In genomic region chr14:120113316-120113715, GRCm38 (mm10) we compare ENCODE assay signal across 19 mouse cellular contexts.
DNase-seq lines count a peak whose midpoint lies in the region; ATAC-seq and TF ChIP-seq lines count a peak whose summit lies in the region.
"Had no signal": no experiment of that assay in that cellular context is flagged by ENCODE, and none has a peak within 500 bp of the region (broad histone marks: within the 10 kb centered on the region; RNA-seq: fewer than 3 reads in every experiment).

No protein-coding gene starts in this region.

- H3K27ac ChIP-seq in lung, embryonic 14.5 days (ENCODE audit: low read depth) = no peak overlapping the region
- H3K27ac ChIP-seq: embryonic facial prominence, embryonic 10.5 days; embryonic facial prominence, embryonic 12.5 days; forebrain, embryonic 13.5 days; forebrain, embryonic 15.5 days had no signal

- H3K9ac ChIP-seq in lung, embryonic 14.5 days = no peak overlapping the region
- H3K9ac ChIP-seq: embryonic facial prominence, embryonic 12.5 days; forebrain, embryonic 13.5 days; forebrain, embryonic 15.5 days had no signal

- no peak overlapping the region for H3K4me3 ChIP-seq in lung, embryonic 14.5 days (ENCODE audit: low read depth, low read length)
- H3K4me3 ChIP-seq: embryonic facial prominence, embryonic 10.5 days; embryonic facial prominence, embryonic 12.5 days; forebrain, embryonic 13.5 days; forebrain, embryonic 15.5 days had no signal

- TF ChIP-seq CTCF in lung, embryonic 14.5 days (IDR thresholded peaks at IDR 0.05; ENCODE audit: low read depth) = no peak

- peak; percentile 61 for DNase-seq in lung, embryonic 14.5 days
- no peak for DNase-seq in lung, postnatal 14 days
- peak; percentile 21 for DNase-seq in retina, postnatal 1 day
- no peak for DNase-seq in retina, embryonic 14.5 days (ENCODE audit: low spot score)
- peak; percentile 48 for DNase-seq in brain, adult 2 months (ENCODE audit: low read depth, low spot score)
- DNase-seq in telencephalon, adult 2 months (ENCODE audit: low read depth, low spot score) = peak; percentile 40
- no peak for DNase-seq in urinary bladder, postnatal 36 days (ENCODE audit: low spot score in 2 of 2)
- DNase-seq: adrenal gland, adult 2 months; adrenal gland, postnatal 10 days; adrenal gland, postnatal 25 days; cerebellum, adult 11-12 months; cerebellum, adult 2 months; cerebellum, adult 9-10 months; cerebellum, postnatal 10 days; cerebellum, postnatal 25 days had no signal

- 44% methylated on average over 4 of the region's 4 CpGs for WGBS in lung, embryonic 14.5 days

- no peaks in the 10 kb centered on the region for H3K9me3 ChIP-seq in lung, embryonic 14.5 days (ENCODE audit: low read depth, low read length)
- H3K9me3 ChIP-seq: embryonic facial prominence, embryonic 12.5 days; forebrain, embryonic 13.5 days; forebrain, embryonic 15.5 days had no signal

- H3K27me3 ChIP-seq in lung, embryonic 14.5 days (ENCODE audit: insufficient read depth, low read length) = no peaks in the 10 kb centered on the region
- H3K27me3 ChIP-seq: embryonic facial prominence, embryonic 12.5 days; forebrain, embryonic 13.5 days; forebrain, embryonic 15.5 days had no signal

- ATAC-seq in lung, embryonic 14.5 days (ENCODE audit: insufficient read depth) = no peak
- ATAC-seq: forebrain, embryonic 13.5 days; forebrain, embryonic 15.5 days had no signal

- H3K36me3 ChIP-seq in lung, embryonic 14.5 days (ENCODE audit: insufficient read depth) = no peaks in the 10 kb centered on the region
- H3K36me3 ChIP-seq: embryonic facial prominence, embryonic 10.5 days; embryonic facial prominence, embryonic 12.5 days; forebrain, embryonic 15.5 days had no signal

- no peaks in the 10 kb centered on the region for H3K4me1 ChIP-seq in lung, embryonic 14.5 days (ENCODE audit: insufficient read depth)
- H3K4me1 ChIP-seq: embryonic facial prominence, embryonic 10.5 days; embryonic facial prominence, embryonic 12.5 days; forebrain, embryonic 13.5 days; forebrain, embryonic 15.5 days had no signal

- no peak overlapping the region for H3K4me2 ChIP-seq in lung, embryonic 14.5 days
- H3K4me2 ChIP-seq: embryonic facial prominence, embryonic 12.5 days; forebrain, embryonic 13.5 days; forebrain, embryonic 15.5 days had no signal

Comparison
In these comparisons a context has a peak if more than half of its experiments do, and no peak if none do; other contexts are left out.
1. DNase-seq: peak in lung, embryonic 14.5 days (single experiment), retina, postnatal 1 day (single experiment), brain, adult 2 months (single experiment) and telencephalon, adult 2 months (single experiment); none in lung, postnatal 14 days (single experiment), retina, embryonic 14.5 days (single experiment) and urinary bladder, postnatal 36 days (0 of 2).